Mouse (Mus musculus): ENCODE data around the gene Wdfy2. TPM values are rescaled to one million over a fixed set of nuclear protein-coding genes. Genes with fewer than 3 reads are reported as not detected.

Gene Wdfy2
- polyA plus RNA-seq, 1 experiment from 2014 or later: 7.6 TPM

DNA sequence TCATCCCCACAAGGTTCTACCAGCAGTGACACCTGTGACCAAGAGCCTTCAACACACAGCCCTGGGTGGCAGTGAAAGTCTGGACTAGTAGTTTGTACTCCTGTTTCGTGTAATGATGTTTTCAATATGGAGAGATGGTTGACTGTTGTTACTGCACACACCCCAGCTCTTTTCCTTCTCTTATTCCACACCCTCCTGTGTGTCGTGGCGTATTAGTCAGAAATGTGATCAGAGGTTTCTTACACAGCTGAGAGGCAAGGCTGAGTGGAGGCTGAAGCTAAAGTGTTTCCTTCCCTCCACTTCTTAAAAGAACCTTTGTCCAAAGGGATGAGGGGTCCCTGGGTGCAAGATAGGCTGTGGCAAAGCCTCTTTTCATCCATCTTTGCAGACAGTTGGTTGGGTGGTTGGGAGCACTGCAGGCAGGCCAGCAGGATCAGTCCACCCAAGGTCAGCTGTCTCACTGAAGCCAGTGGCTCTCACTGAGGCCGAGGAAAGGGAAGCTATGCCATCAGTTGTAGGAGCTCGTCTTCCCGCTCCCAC lies 77.7 kb downstream of the Wdfy2 start:
- H3K9me3 ChIP-seq (ENCODE audit: control insufficient read depth, low read length): no peaks in the 10 kb centered on the region
- H3K36me3 ChIP-seq (ENCODE audit: control insufficient read depth, insufficient read depth, low read length): no peaks in the 10 kb centered on the region
- H3K4me1 ChIP-seq (replicated peaks; ENCODE audit: control insufficient read depth, insufficient read depth, low read length): no peaks in the 10 kb centered on the region
- no peak for ATAC-seq (replicated peaks; ENCODE audit: low FRiP score, low TSS enrichment, low read depth)
- H3K27me3 ChIP-seq (replicated peaks; ENCODE audit: control insufficient read depth, insufficient read depth, low read length): no peaks in the 10 kb centered on the region
- DNase-seq (ENCODE audit: low spot score): no peak
- no peak overlapping the region for H3K27ac ChIP-seq (ENCODE audit: low read depth)
- no peak overlapping the region for H3K9ac ChIP-seq (ENCODE audit: low read length)
- 79% methylated on average over 6 of the region's 6 CpGs for WGBS
- no peak overlapping the region for H3K4me2 ChIP-seq (ENCODE audit: low read length)
- H3K4me3 ChIP-seq (ENCODE audit: low read depth, low read length): no peak overlapping the region

DNA sequence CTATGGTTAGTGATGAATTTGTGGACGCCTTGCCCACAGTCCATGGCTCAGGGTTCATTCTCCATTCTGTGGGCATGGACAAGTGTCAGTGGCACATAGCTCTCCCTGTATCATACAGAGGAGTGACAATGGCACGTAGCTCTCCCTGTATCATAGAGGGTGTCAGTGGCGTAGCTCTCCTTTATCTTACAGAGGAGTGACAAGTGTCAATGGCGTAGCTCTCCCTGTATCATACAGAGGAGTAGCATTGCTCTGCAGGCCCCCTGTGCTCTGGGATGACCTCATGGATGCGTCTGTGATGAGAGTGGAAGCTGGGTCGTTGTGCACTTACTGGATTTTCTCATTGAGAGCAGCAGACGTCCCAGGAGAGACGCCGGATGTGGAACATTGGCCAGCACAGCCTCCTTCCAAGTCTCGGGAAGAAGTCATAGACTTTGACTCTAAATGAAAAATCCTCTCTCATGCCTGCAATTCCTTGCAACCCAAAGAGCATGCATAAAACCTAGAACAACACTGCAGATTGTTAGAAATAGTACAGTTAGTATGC lies 79.1 kb downstream of the Wdfy2 start:
- no peaks in the 10 kb centered on the region for H3K36me3 ChIP-seq (ENCODE audit: control insufficient read depth, insufficient read depth, low read length)
- no peak overlapping the region for H3K9ac ChIP-seq (ENCODE audit: low read length)
- H3K4me1 ChIP-seq (replicated peaks; ENCODE audit: control insufficient read depth, insufficient read depth, low read length): no peaks in the 10 kb centered on the region
- DNase-seq (ENCODE audit: low spot score) (no peak), ATAC-seq (replicated peaks; ENCODE audit: low FRiP score, low TSS enrichment, low read depth) (no peak)
- no peaks in the 10 kb centered on the region for H3K27me3 ChIP-seq (replicated peaks; ENCODE audit: control insufficient read depth, insufficient read depth, low read length)
- H3K27ac ChIP-seq (ENCODE audit: low read depth): no peak overlapping the region
- H3K4me3 ChIP-seq (ENCODE audit: low read depth, low read length): no peak overlapping the region
- no peak overlapping the region for H3K4me2 ChIP-seq (ENCODE audit: low read length)
- H3K9me3 ChIP-seq (ENCODE audit: control insufficient read depth, low read length): no peaks in the 10 kb centered on the region
- 88% methylated on average over 10 of the region's 10 CpGs for WGBS

- ATAC-seq (replicated peaks; ENCODE audit: low FRiP score, low TSS enrichment, low read depth): no peak
- no peak overlapping the region for H3K9ac ChIP-seq (ENCODE audit: low read length)
- H3K27ac ChIP-seq (ENCODE audit: low read depth): no peak overlapping the region
- no peaks in the 10 kb centered on the region for H3K27me3 ChIP-seq (replicated peaks; ENCODE audit: control insufficient read depth, insufficient read depth, low read length)
- no peaks in the 10 kb centered on the region for H3K9me3 ChIP-seq (ENCODE audit: control insufficient read depth, low read length)
- H3K36me3 ChIP-seq (ENCODE audit: control insufficient read depth, insufficient read depth, low read length): no peaks in the 10 kb centered on the region
- H3K4me3 ChIP-seq (ENCODE audit: low read depth, low read length): no peak overlapping the region
- DNase-seq (ENCODE audit: low spot score): no peak
- no peaks in the 10 kb centered on the region for H3K4me1 ChIP-seq (replicated peaks; ENCODE audit: control insufficient read depth, insufficient read depth, low read length)
- H3K4me2 ChIP-seq (ENCODE audit: low read length): no peak overlapping the region
- 86% methylated on average over 5 of the region's 5 CpGs for WGBS
These were observed 83.9 kb downstream of the Wdfy2 start for GRCm38 (mm10) chr14:62921401-62921800.

DNA sequence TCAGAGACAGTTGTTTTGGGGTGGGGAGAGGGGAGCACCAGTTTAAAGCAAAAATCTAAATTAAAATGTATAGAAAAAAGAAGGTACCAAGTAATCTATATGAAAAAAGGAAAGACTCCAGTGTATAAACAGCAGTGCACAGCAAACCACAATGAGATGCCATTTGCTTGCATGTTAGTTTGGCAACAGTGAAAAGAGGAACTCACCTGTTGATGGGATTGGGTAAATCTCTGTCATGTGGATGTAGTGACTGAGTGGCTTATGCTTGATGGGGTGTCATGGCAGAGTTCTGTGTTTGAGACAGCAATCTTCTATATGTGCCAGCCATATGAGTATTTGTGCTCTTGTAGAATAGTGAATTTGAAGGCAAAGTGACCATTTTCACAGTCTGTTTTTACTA lies 85.2 kb downstream of the Wdfy2 start:
- no peak for ATAC-seq (replicated peaks; ENCODE audit: low FRiP score, low TSS enrichment, low read depth)
- Histone ChIP-seq H3K4me2 (ENCODE audit: low read length) (no peak overlapping the region), H3K9ac (ENCODE audit: low read length) (no peak overlapping the region), H3K36me3 (ENCODE audit: control insufficient read depth, insufficient read depth, low read length) (no peaks in the 10 kb centered on the region), H3K4me3 (ENCODE audit: low read depth, low read length) (no peak overlapping the region), H3K9me3 (ENCODE audit: control insufficient read depth, low read length) (no peaks in the 10 kb centered on the region), H3K27ac (ENCODE audit: low read depth) (no peak overlapping the region), H3K27me3 (replicated peaks; ENCODE audit: control insufficient read depth, insufficient read depth, low read length) (no peaks in the 10 kb centered on the region), H3K4me1 (replicated peaks; ENCODE audit: control insufficient read depth, insufficient read depth, low read length) (no peaks in the 10 kb centered on the region)
- no peak for DNase-seq (ENCODE audit: low spot score)

- no peak overlapping the region for H3K9ac ChIP-seq (ENCODE audit: low read length)
- H3K27ac ChIP-seq (ENCODE audit: low read depth): no peak overlapping the region
- no peak for ATAC-seq (replicated peaks; ENCODE audit: low FRiP score, low TSS enrichment, low read depth)
- 85% methylated on average over 4 of the region's 4 CpGs for WGBS
- H3K4me3 ChIP-seq (ENCODE audit: low read depth, low read length): no peak overlapping the region
- no peak overlapping the region for H3K4me2 ChIP-seq (ENCODE audit: low read length)
- no peaks in the 10 kb centered on the region for H3K9me3 ChIP-seq (ENCODE audit: control insufficient read depth, low read length)
- DNase-seq (ENCODE audit: low spot score): no peak
- no peaks in the 10 kb centered on the region for H3K27me3 ChIP-seq (replicated peaks; ENCODE audit: control insufficient read depth, insufficient read depth, low read length)
- H3K36me3 ChIP-seq (ENCODE audit: control insufficient read depth, insufficient read depth, low read length): no peaks in the 10 kb centered on the region
- H3K4me1 ChIP-seq (replicated peaks; ENCODE audit: control insufficient read depth, insufficient read depth, low read length): no peaks in the 10 kb centered on the region
These were observed 87.3 kb downstream of the Wdfy2 start for GRCm38 (mm10) chr14:62924800-62925199.

- ATAC-seq (replicated peaks; ENCODE audit: low FRiP score, low TSS enrichment, low read depth) (no peak), DNase-seq (ENCODE audit: low spot score) (no peak)
- Histone ChIP-seq H3K4me2 (ENCODE audit: low read length) (no peak overlapping the region), H3K36me3 (ENCODE audit: control insufficient read depth, insufficient read depth, low read length) (no peaks in the 10 kb centered on the region), H3K9me3 (ENCODE audit: control insufficient read depth, low read length) (no peaks in the 10 kb centered on the region), H3K27me3 (replicated peaks; ENCODE audit: control insufficient read depth, insufficient read depth, low read length) (no peaks in the 10 kb centered on the region), H3K4me3 (ENCODE audit: low read depth, low read length) (no peak overlapping the region), H3K27ac (ENCODE audit: low read depth) (no peak overlapping the region), H3K9ac (ENCODE audit: low read length) (no peak overlapping the region), H3K4me1 (replicated peaks; ENCODE audit: control insufficient read depth, insufficient read depth, low read length) (no peaks in the 10 kb centered on the region; the same call in 1 of the 2 replicates)
- 68% methylated on average over 5 of the region's 5 CpGs for WGBS
These were observed 90.6 kb downstream of the Wdfy2 start for GRCm38 (mm10) chr14:62928101-62928541.

- H3K27me3 ChIP-seq (replicated peaks; ENCODE audit: control insufficient read depth, insufficient read depth, low read length): no peaks in the 10 kb centered on the region
- 86% methylated on average over 9 of the region's 9 CpGs for WGBS
- H3K4me3 ChIP-seq (ENCODE audit: low read depth, low read length): no peak overlapping the region
- no peak overlapping the region for H3K27ac ChIP-seq (ENCODE audit: low read depth)
- ATAC-seq (replicated peaks; ENCODE audit: low FRiP score, low TSS enrichment, low read depth): no peak
- no peak overlapping the region for H3K4me2 ChIP-seq (ENCODE audit: low read length)
- H3K36me3 ChIP-seq (ENCODE audit: control insufficient read depth, insufficient read depth, low read length): no peaks in the 10 kb centered on the region; the same call in 1 of the 2 replicates
- no peak for DNase-seq (ENCODE audit: low spot score)
- 0 out of 2 replicates have a peak, but pooled peaks cover 4% of the 10 kb centered on the region for H3K9me3 ChIP-seq (ENCODE audit: control insufficient read depth, low read length)
- peaks cover under 1% of the 10 kb centered on the region; the same call in 1 of the 2 replicates for H3K4me1 ChIP-seq (replicated peaks; ENCODE audit: control insufficient read depth, insufficient read depth, low read length)
- H3K9ac ChIP-seq (ENCODE audit: low read length): no peak overlapping the region
These were observed 97.9 kb downstream of the Wdfy2 start for GRCm38 (mm10) chr14:62935361-62935760.

DNA sequence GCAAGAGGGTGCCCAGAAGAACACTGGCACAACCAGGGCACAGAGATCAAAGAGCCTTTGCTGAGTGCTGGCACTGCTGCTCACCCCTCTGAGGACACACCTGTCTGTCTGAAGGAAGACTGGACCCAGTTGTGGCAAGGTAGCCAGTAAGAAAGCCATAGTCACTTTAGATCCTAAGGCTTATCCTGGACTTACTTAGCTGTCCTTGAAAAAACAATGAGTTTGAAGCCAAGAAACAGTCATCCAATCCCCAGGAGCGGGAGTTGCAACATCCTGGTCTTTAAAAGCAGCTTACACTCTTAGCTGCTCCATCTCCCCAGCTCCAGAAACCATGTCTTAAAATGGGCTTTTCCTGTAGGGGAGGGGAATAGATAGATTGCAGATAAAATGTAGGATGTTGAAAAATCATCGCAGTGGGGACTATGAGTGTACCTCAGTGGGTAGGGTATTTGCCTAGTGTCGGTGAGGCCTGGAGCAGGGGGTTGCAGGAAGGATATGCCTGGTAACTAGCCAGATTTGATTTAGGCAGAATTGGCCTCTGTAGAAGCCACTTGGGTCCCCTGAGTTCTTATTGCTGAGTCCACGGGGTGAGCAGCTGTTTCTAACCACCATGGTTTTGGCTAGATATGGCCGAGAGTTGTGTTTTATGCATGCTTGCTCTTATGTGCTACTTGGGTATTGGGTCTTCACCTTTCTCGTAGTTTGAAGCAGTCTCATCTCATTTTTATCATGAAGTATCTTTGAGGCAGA lies 99.3 kb downstream of the Wdfy2 start:
- no peak for DNase-seq (ENCODE audit: low spot score)
- Histone ChIP-seq H3K27ac (ENCODE audit: low read depth) (no peak overlapping the region), H3K4me3 (ENCODE audit: low read depth, low read length) (no peak overlapping the region), H3K4me2 (ENCODE audit: low read length) (no peak overlapping the region), H3K9ac (ENCODE audit: low read length) (no peak overlapping the region), H3K9me3 (ENCODE audit: control insufficient read depth, low read length) (0 out of 2 replicates have a peak, but pooled peaks cover 4% of the 10 kb centered on the region), H3K36me3 (ENCODE audit: control insufficient read depth, insufficient read depth, low read length) (no peaks in the 10 kb centered on the region; the same call in 1 of the 2 replicates), H3K27me3 (replicated peaks; ENCODE audit: control insufficient read depth, insufficient read depth, low read length) (no peaks in the 10 kb centered on the region), H3K4me1 (replicated peaks; ENCODE audit: control insufficient read depth, insufficient read depth, low read length) (0 out of 2 replicates have a peak, but pooled peaks cover 5% of the 10 kb centered on the region)
- no peak for ATAC-seq (replicated peaks; ENCODE audit: low FRiP score, low TSS enrichment, low read depth)
- 87% methylated on average over 6 of the region's 6 CpGs for WGBS
